Mouse (Mus musculus): ENCODE results near the gene Pelo.

The Pelo gene

GRCm38 (mm10) chr13:115090069-115090976 lies at the start of gene Pelo:
TSS of gene Pelo (minus strand) at chr13:115090186.
- DNase-seq (ENCODE audit: low read depth, low spot score): peak; percentile 95

GRCm38 (mm10) chr13:115138513-115138912 lies 48.5 kb upstream of the Pelo start:
- DNase-seq (ENCODE audit: low read depth, low spot score): no peak

GRCm38 (mm10) chr13:115136761-115137160 lies 46.8 kb upstream of the Pelo start:
- DNase-seq (ENCODE audit: low read depth, low spot score): no peak

GRCm38 (mm10) chr13:115132435-115132834 lies 42.4 kb upstream of the Pelo start:
- peak; percentile 11 for DNase-seq (ENCODE audit: low read depth, low spot score)

- no peak for DNase-seq (ENCODE audit: low read depth, low spot score)
Observed at GRCm38 (mm10) chr13:115131381-115131780, 41.4 kb upstream of the Pelo start.

GRCm38 (mm10) chr13:115130035-115130434 lies 40.0 kb upstream of the Pelo start:
- no peak for DNase-seq (ENCODE audit: low read depth, low spot score)

GRCm38 (mm10) chr13:115127826-115128225 lies 37.8 kb upstream of the Pelo start:
- no peak for DNase-seq (ENCODE audit: low read depth, low spot score)

GRCm38 (mm10) chr13:115126534-115126933 lies 36.5 kb upstream of the Pelo start:
- no peak for DNase-seq (ENCODE audit: low read depth, low spot score)

GRCm38 (mm10) chr13:115125130-115125529 lies 35.1 kb upstream of the Pelo start:
- no peak for DNase-seq (ENCODE audit: low read depth, low spot score)

GRCm38 (mm10) chr13:115124521-115124920 lies 34.5 kb upstream of the Pelo start:
- no peak for DNase-seq (ENCODE audit: low read depth, low spot score)

- peak; percentile 36 for DNase-seq (ENCODE audit: low read depth, low spot score)
Observed at GRCm38 (mm10) chr13:115118756-115119155, 28.8 kb upstream of the Pelo start.

- DNase-seq (ENCODE audit: low read depth, low spot score): no peak
Observed at GRCm38 (mm10) chr13:115118195-115118594, 28.2 kb upstream of the Pelo start.

- DNase-seq (ENCODE audit: low read depth, low spot score): no peak
Observed at GRCm38 (mm10) chr13:115116930-115117621, 27.1 kb upstream of the Pelo start.

GRCm38 (mm10) chr13:115109628-115110027 lies 19.6 kb upstream of the Pelo start:
- DNase-seq (ENCODE audit: low read depth, low spot score): no peak

GRCm38 (mm10) chr13:115107436-115107835 lies 17.4 kb upstream of the Pelo start:
- DNase-seq (ENCODE audit: low read depth, low spot score): no peak

GRCm38 (mm10) chr13:115106183-115106582 lies 16.2 kb upstream of the Pelo start:
- DNase-seq (ENCODE audit: low read depth, low spot score): no peak

- peak; percentile 3 for DNase-seq (ENCODE audit: low read depth, low spot score)
Observed at GRCm38 (mm10) chr13:115102754-115103153, 12.8 kb upstream of the Pelo start.

- peak; percentile 81 for DNase-seq (ENCODE audit: low read depth, low spot score)
Observed at GRCm38 (mm10) chr13:115101355-115102191, 11.6 kb upstream of the Pelo start, which contains the start of the genes Gm49395 and Itga1. TSS of gene Gm49395 (minus strand) at chr13:115101921. TSS of gene Itga1 (minus strand) at chr13:115101964.

GRCm38 (mm10) chr13:115100381-115101177 lies 10.6 kb upstream of the Pelo start:
- DNase-seq (ENCODE audit: low read depth, low spot score): peak; percentile 51

GRCm38 (mm10) chr13:115099381-115099780 lies 9.4 kb upstream of the Pelo start:
- no peak for DNase-seq (ENCODE audit: low read depth, low spot score)

GRCm38 (mm10) chr13:115098227-115098626 lies 8.2 kb upstream of the Pelo start:
- no peak for DNase-seq (ENCODE audit: low read depth, low spot score)
